In the genomic region with DNA sequence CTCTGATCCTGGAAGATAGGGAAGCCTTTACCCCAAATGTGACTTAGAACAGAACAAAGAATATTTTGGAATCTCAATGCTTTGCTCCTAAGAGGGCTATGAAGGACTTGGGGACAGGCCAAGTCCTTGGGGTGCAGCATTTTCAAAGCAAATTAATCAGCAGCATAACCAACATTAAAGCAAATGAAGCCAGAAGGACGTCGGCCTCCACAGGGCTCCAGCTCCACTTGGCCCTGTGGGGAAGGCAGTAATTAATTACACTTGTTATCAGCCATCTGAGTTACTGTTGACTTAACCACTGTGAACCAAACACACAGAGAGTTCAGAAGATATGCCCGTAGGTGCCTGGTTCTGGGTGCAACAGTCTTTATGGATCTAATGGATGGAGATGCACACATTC, we compare ENCODE assay signal across 16 mouse cellular contexts. TPM values are rescaled to one million over a fixed set of nuclear protein-coding genes. Genes with fewer than 3 reads are reported as not detected.
DNase-seq lines count a peak whose midpoint lies in the region; ATAC-seq and TF ChIP-seq lines count a peak whose summit lies in the region.
"Had no signal": no experiment of that assay in that cellular context is flagged by ENCODE, and none has a peak within 500 bp of the region (broad histone marks: within the 10 kb centered on the region; RNA-seq: fewer than 3 reads in every experiment).

No protein-coding gene starts in this region.

- H3K9ac ChIP-seq in kidney, embryonic 16.5 days (replicated peaks; ENCODE audit: low read length), result no peak overlapping the region
- no peak overlapping the region for H3K9ac ChIP-seq in liver, postnatal 0 days (replicated peaks)
- no peak overlapping the region for H3K9ac ChIP-seq in liver, embryonic 11.5 days (ENCODE audit: low read depth, low read length)
- H3K9ac ChIP-seq: embryonic facial prominence, embryonic 15.5 days; limb, embryonic 12.5 days; liver, embryonic 15.5 days; midbrain, embryonic 12.5 days had no signal

- H3K4me3 ChIP-seq in kidney, embryonic 16.5 days (ENCODE audit: low read length), result no peak overlapping the region
- H3K4me3 ChIP-seq in liver, postnatal 0 days (ENCODE audit: low read depth, low read length), result no peak overlapping the region
- no peak overlapping the region for H3K4me3 ChIP-seq in liver, embryonic 11.5 days (ENCODE audit: low read depth, low read length)
- no peak overlapping the region for H3K4me3 ChIP-seq in bone marrow macrophage, adult 2 months (ENCODE audit: insufficient read depth, low read length)
- H3K4me3 ChIP-seq: embryonic facial prominence, embryonic 15.5 days; limb, embryonic 12.5 days; liver, embryonic 15.5 days; midbrain, embryonic 12.5 days had no signal

- H3K36me3 ChIP-seq in kidney, embryonic 16.5 days (ENCODE audit: insufficient read depth, low read length), result 0 out of 2 replicates have a peak, but pooled peaks cover 10% of the 10 kb centered on the region
- peaks cover 27% of the 10 kb centered on the region; the same call in 1 of the 2 replicates for H3K36me3 ChIP-seq in liver, postnatal 0 days (replicated peaks; ENCODE audit: insufficient read depth, low read length)
- peaks cover 11% of the 10 kb centered on the region; the same call in 1 of the 2 replicates for H3K36me3 ChIP-seq in liver, embryonic 11.5 days (ENCODE audit: control insufficient read depth, insufficient read depth, low read length)

- no peak for TF ChIP-seq EP300 in liver, postnatal 0 days (IDR thresholded peaks at IDR 0.05; ENCODE audit: low read depth)

- WGBS in kidney, embryonic 16.5 days, result 50% methylated on average over 3 of the region's 3 CpGs
- 45% methylated on average over 3 of the region's 3 CpGs for WGBS in liver, postnatal 0 days (ENCODE audit: insufficient replicate concordance)
- WGBS in liver, embryonic 11.5 days, result 49% methylated on average over 3 of the region's 3 CpGs

- TF ChIP-seq POLR2A in bone marrow macrophage, adult 2 months (IDR thresholded peaks at IDR 0.05; ENCODE audit: borderline replicate concordance, low read depth, low read length), result no peak

- H3K27ac ChIP-seq in kidney, embryonic 16.5 days (ENCODE audit: low read length), result no peak overlapping the region
- peak overlapping the region; percentile 72 for H3K27ac ChIP-seq in liver, postnatal 0 days (ENCODE audit: low read depth)
- H3K27ac ChIP-seq in liver, embryonic 11.5 days (ENCODE audit: low read depth, low read length), result no peak overlapping the region
- peak overlapping the region; percentile 98 for H3K27ac ChIP-seq in bone marrow macrophage, adult 2 months (ENCODE audit: insufficient read depth, low read depth, low read length)
- H3K27ac ChIP-seq: embryonic facial prominence, embryonic 15.5 days; limb, embryonic 12.5 days; liver, embryonic 15.5 days; midbrain, embryonic 12.5 days had no signal

- ATAC-seq in kidney, embryonic 16.5 days (ENCODE audit: low FRiP score, low TSS enrichment), result no peak
- no peak for ATAC-seq in liver, postnatal 0 days
- no peak for ATAC-seq in liver, embryonic 11.5 days (replicated peaks; ENCODE audit: low FRiP score)
- ATAC-seq: forebrain, embryonic 16.5 days; lung, postnatal 0 days had no signal

- no peaks in the 10 kb centered on the region for H3K4me1 ChIP-seq in kidney, embryonic 16.5 days (ENCODE audit: insufficient read depth, low read length)
- H3K4me1 ChIP-seq in liver, postnatal 0 days (ENCODE audit: insufficient read depth), result peaks cover 40% of the 10 kb centered on the region
- peaks cover 10% of the 10 kb centered on the region; the same call in 1 of the 2 replicates for H3K4me1 ChIP-seq in liver, embryonic 11.5 days (replicated peaks; ENCODE audit: control insufficient read depth, insufficient read depth, low read length)
- peaks cover 80% of the 10 kb centered on the region for H3K4me1 ChIP-seq in bone marrow macrophage, adult 2 months (ENCODE audit: control insufficient read depth, insufficient read depth, low read length)
- H3K4me1 ChIP-seq: embryonic facial prominence, embryonic 15.5 days; limb, embryonic 12.5 days; midbrain, embryonic 12.5 days had no signal

- no peak overlapping the region for H3K4me2 ChIP-seq in kidney, embryonic 16.5 days (replicated peaks; ENCODE audit: low read depth, low read length)
- H3K4me2 ChIP-seq in liver, postnatal 0 days (ENCODE audit: low read depth, low read length), result no peak overlapping the region
- no peak overlapping the region for H3K4me2 ChIP-seq in liver, embryonic 11.5 days
- H3K4me2 ChIP-seq: embryonic facial prominence, embryonic 15.5 days; heart, embryonic 11.5 days; limb, embryonic 12.5 days; liver, embryonic 15.5 days; midbrain, embryonic 12.5 days had no signal

- no peaks in the 10 kb centered on the region for H3K27me3 ChIP-seq in kidney, embryonic 16.5 days (ENCODE audit: insufficient read depth, low read length)
- H3K27me3 ChIP-seq in liver, postnatal 0 days (ENCODE audit: insufficient read depth, low read length), result no peaks in the 10 kb centered on the region
- H3K27me3 ChIP-seq in liver, embryonic 11.5 days (replicated peaks; ENCODE audit: control insufficient read depth, insufficient read depth, low read length), result no peaks in the 10 kb centered on the region
- H3K27me3 ChIP-seq: embryonic facial prominence, embryonic 15.5 days; limb, embryonic 12.5 days; liver, embryonic 15.5 days; midbrain, embryonic 12.5 days had no signal

- peak; percentile 54 for DNase-seq in kidney, adult 11 months
- no peak for DNase-seq in liver, postnatal 0 days
- DNase-seq in liver, embryonic 11.5 days (ENCODE audit: low spot score), result no peak
- no peak for DNase-seq in cerebellum, postnatal 25 days
- DNase-seq in embryo, embryonic 11 days, result no peak
- DNase-seq: B cell, adult 2 months; heart, postnatal 10 days had no signal

- H3K9me3 ChIP-seq in kidney, embryonic 16.5 days (ENCODE audit: low read length), result no peaks in the 10 kb centered on the region
- H3K9me3 ChIP-seq in liver, postnatal 0 days (ENCODE audit: low read length), result no peaks in the 10 kb centered on the region
- no peaks in the 10 kb centered on the region for H3K9me3 ChIP-seq in liver, embryonic 11.5 days (ENCODE audit: control insufficient read depth, low read length)
- H3K9me3 ChIP-seq: embryonic facial prominence, embryonic 15.5 days; limb, embryonic 12.5 days; liver, embryonic 15.5 days; midbrain, embryonic 12.5 days had no signal

- TF ChIP-seq CTCF in liver, postnatal 0 days (IDR thresholded peaks at IDR 0.05; ENCODE audit: low read depth), result no peak
- no peak for TF ChIP-seq CTCF in bone marrow macrophage, adult 2 months (IDR thresholded peaks at IDR 0.05; ENCODE audit: low read depth, low read length)

RNA-seq across cellular contexts. Expression of a gene that starts 8.5 kb away (rescaled TPM):
- 36.0 TPM in 2 replicates for polyA plus RNA-seq in kidney, embryonic 16.5 days (2015; fragmentation: Nextera tagmentation; extraction: Ambion mirVana)
- 139 and 144 TPM in 2 replicates for polyA plus RNA-seq in liver, postnatal 0 days (2015; fragmentation: Nextera tagmentation; extraction: Ambion mirVana)
- 48.2 and 53.6 TPM in 2 replicates for polyA plus RNA-seq in liver, embryonic 11.5 days (2014; fragmentation: Nextera tagmentation; extraction: Ambion mirVana)
- polyA plus RNA-seq in bone marrow macrophage, adult 2 months (2012; ENCODE audit: insufficient read depth, insufficient read length, missing spikeins), result 991 and 1,052 TPM in 2 replicates

RNA-seq across cellular contexts. Expression of a gene that starts 31.7 kb away (rescaled TPM):
- 11.5 and 11.8 TPM in 2 replicates for polyA plus RNA-seq in kidney, embryonic 16.5 days (2015; fragmentation: Nextera tagmentation; extraction: Ambion mirVana)
- 3.5 and 3.7 TPM in 2 replicates for polyA plus RNA-seq in liver, postnatal 0 days (2015; fragmentation: Nextera tagmentation; extraction: Ambion mirVana)
- polyA plus RNA-seq in liver, embryonic 11.5 days (2014; fragmentation: Nextera tagmentation; extraction: Ambion mirVana), result 5.2 and 5.8 TPM in 2 replicates
- 42.7 and 46.3 TPM in 2 replicates for polyA plus RNA-seq in bone marrow macrophage, adult 2 months (2012; ENCODE audit: insufficient read depth, insufficient read length, missing spikeins)

RNA-seq across cellular contexts. Expression of a gene that starts 43.8 kb away (rescaled TPM):
- polyA plus RNA-seq in kidney, embryonic 16.5 days (2015; fragmentation: Nextera tagmentation; extraction: Ambion mirVana), result 2.2 and 2.7 TPM in 2 replicates
- 0.07 TPM in 1 of 2 replicates, not detected in the other for polyA plus RNA-seq in liver, postnatal 0 days (2015; fragmentation: Nextera tagmentation; extraction: Ambion mirVana)
- polyA plus RNA-seq in liver, embryonic 11.5 days (2014; fragmentation: Nextera tagmentation; extraction: Ambion mirVana), result 0.82 and 1.5 TPM in 2 replicates
- 4.4 and 5.0 TPM in 2 replicates for polyA plus RNA-seq in bone marrow macrophage, adult 2 months (2012; ENCODE audit: insufficient read depth, insufficient read length, missing spikeins)

Comparison
In these comparisons a context has a peak if more than half of its experiments do, and no peak if none do; other contexts are left out.
1. H3K27ac ChIP-seq: peak in liver, postnatal 0 days (single experiment) and bone marrow macrophage, adult 2 months (single experiment); none in kidney, embryonic 16.5 days (single experiment) and liver, embryonic 11.5 days (single experiment).